Mouse (Mus musculus) hindbrain, postnatal 0 days (tissue): ENCODE results near the gene Sh3bgrl2. TPM values are rescaled to one million over a fixed set of nuclear protein-coding genes. Genes with fewer than 3 reads are reported as not detected.
A peak's percentile ranks its signal among the peaks of the same experiment; 100 is the strongest.

ENCODE experiments used
- ATAC-seq: fragments of 200-750 bp; cut with Nextera tagmentation; 2 replicates; pipeline ENCODE4 v1.8.0; 2017; ENCODE audit warnings: mild to moderate bottlenecking, moderate TSS enrichment, moderate library complexity
- DNase-seq: peaks from one replicate; pipeline ENCODE4 v3.0.0-alpha.2; 2015; ENCODE audit warnings: low spot score
- H3K27ac ChIP-seq: fragments of 300-500 bp; sonication (generic); 2 replicates; pipeline ENCODE4 v1.5.1; 2014; ENCODE audit warnings: mild to moderate bottlenecking
- H3K27me3 ChIP-seq: fragments of 300-500 bp; sonication (generic); 2 replicates; pipeline ENCODE4 v1.6.1; 2014; ENCODE audit warnings: low read length, mixed read lengths; ENCODE audit not compliant: insufficient read depth
- H3K36me3 ChIP-seq: fragments of 300-500 bp; sonication (generic); 2 replicates; pipeline ENCODE4 v1.6.1; 2014; ENCODE audit warnings: low read length, mixed read lengths; ENCODE audit not compliant: insufficient read depth
- H3K4me1 ChIP-seq: fragments of 300-500 bp; sonication (generic); 2 replicates; pipeline ENCODE4 v1.6.1; 2014; ENCODE audit warnings: antibody characterized with exemption, low read length, mixed read lengths; ENCODE audit not compliant: insufficient read depth
- H3K4me2 ChIP-seq: fragments of 300-500 bp; sonication (generic); 2 replicates; pipeline ENCODE4 v1.6.1; 2014; ENCODE audit warnings: low read depth, mild to moderate bottlenecking, low read length, moderate library complexity, mixed read lengths
- H3K4me3 ChIP-seq: fragments of 300-500 bp; sonication (generic); 2 replicates; pipeline ENCODE4 v1.5.1; 2014; ENCODE audit warnings: low read length
- H3K9ac ChIP-seq: fragments of 300-500 bp; sonication (generic); replicated peaks from 2 replicates; pipeline ENCODE4 v1.6.1; 2014; ENCODE audit warnings: mild to moderate bottlenecking, low read length, moderate library complexity, mixed read lengths
- H3K9me3 ChIP-seq: fragments of 300-500 bp; sonication (generic); 2 replicates; pipeline ENCODE4 v1.6.1; 2016; ENCODE audit warnings: low read length, mixed read lengths
- CTCF ChIP-seq: IDR thresholded peaks from 2 replicates; pipeline ENCODE4 v1.5.1; 2016; ENCODE audit warnings: antibody characterized with exemption, control low read depth, low read depth
- WGBS: fragments of 180-500 bp; shearing (Covaris S2); extraction: QIAGEN DNeasy Blood & Tissue Kit; methylation state at CpG from one replicate; pipeline ENCODE4 v1.1.7; 2014; 5-methylcytosine and 5-hydroxymethylcytosine counted together
- polyA plus RNA-seq: library from polyadenylated mRNA; unstranded; fragments of >200 nt; fragmentation: Nextera tagmentation; extraction: Ambion mirVana; gene quantifications from 2 replicates; pipeline ENCODE4 v1.2.1, GENCODE M21; 2015
- total RNA-seq: library from RNA; depleted of rRNA; stranded (reverse); fragments of >200 nt; gene quantifications from 2 replicates; pipeline ENCODE4 v1.2.3, GENCODE M21; 2014

Sh3bgrl2 gene
- total and polyA plus RNA-seq, 2 experiments from 2014 or later = 7.1 to 11.9 TPM

- no peak overlapping the region for H3K4me2 ChIP-seq
- no peak overlapping the region for H3K4me3 ChIP-seq
- TF ChIP-seq CTCF = no peak
- 0 out of 2 replicates have a peak, but pooled peaks cover 6% of the 10 kb centered on the region for H3K4me1 ChIP-seq
- H3K9me3 ChIP-seq = no peaks in the 10 kb centered on the region
- no peak overlapping the region for H3K27ac ChIP-seq
- no peak for DNase-seq
- H3K36me3 ChIP-seq = no peaks in the 10 kb centered on the region
- no peaks in the 10 kb centered on the region for H3K27me3 ChIP-seq
- ATAC-seq = no peak
- no peak overlapping the region for H3K9ac ChIP-seq
- 69% methylated on average over 7 of the region's 7 CpGs for WGBS
These were observed 898 bp upstream of the Sh3bgrl2 start for GRCm38 (mm10) chr9:83547229-83547628.

- no peak for ATAC-seq
- Histone ChIP-seq H3K27me3 (no peaks in the 10 kb centered on the region), H3K27ac (no peak overlapping the region), H3K4me3 (no peak overlapping the region), H3K9me3 (no peaks in the 10 kb centered on the region), H3K4me1 (0 out of 2 replicates have a peak, but pooled peaks cover 6% of the 10 kb centered on the region), H3K36me3 (no peaks in the 10 kb centered on the region), H3K4me2 (no peak overlapping the region), H3K9ac (no peak overlapping the region)
- DNase-seq = no peak
- WGBS = 90% methylated on average over 6 of the region's 6 CpGs
- no peak for TF ChIP-seq CTCF
These were observed 1.7 kb downstream of the Sh3bgrl2 start for GRCm38 (mm10) chr9:83549866-83550265.

DNA sequence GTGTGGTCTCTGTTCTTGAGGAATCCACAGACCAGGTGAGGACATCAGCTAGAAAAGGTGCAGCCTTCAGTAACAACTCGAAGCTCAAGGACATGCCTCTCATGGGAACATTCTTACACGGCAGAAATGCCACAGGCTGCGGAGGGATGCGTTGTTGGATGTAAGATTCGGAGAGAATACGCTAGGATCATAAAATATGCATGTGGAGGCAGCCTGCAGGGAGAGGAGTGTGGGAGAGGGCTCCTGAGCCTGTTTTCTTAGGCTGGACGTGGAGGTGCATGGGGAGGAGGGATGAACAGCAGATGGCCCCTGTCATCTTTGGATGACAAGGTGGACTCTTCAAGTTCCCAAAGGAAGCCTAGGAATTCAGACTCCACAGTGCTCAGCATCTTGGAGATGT lies 3.0 kb downstream of the Sh3bgrl2 start:
- Histone ChIP-seq H3K9ac (no peak overlapping the region), H3K4me3 (no peak overlapping the region), H3K4me2 (no peak overlapping the region), H3K27ac (no peak overlapping the region), H3K9me3 (no peaks in the 10 kb centered on the region), H3K4me1 (0 out of 2 replicates have a peak, but pooled peaks cover 6% of the 10 kb centered on the region), H3K36me3 (no peaks in the 10 kb centered on the region), H3K27me3 (no peaks in the 10 kb centered on the region)
- TF ChIP-seq CTCF = no peak
- WGBS = 56% methylated on average over 7 of the region's 7 CpGs
- ATAC-seq = no peak
- DNase-seq = no peak

- WGBS = 80% methylated on average over 6 of the region's 6 CpGs
- H3K27ac ChIP-seq = no peak overlapping the region
- no peak for DNase-seq
- TF ChIP-seq CTCF = no peak
- no peaks in the 10 kb centered on the region for H3K27me3 ChIP-seq
- no peaks in the 10 kb centered on the region for H3K36me3 ChIP-seq
- H3K4me3 ChIP-seq = no peak overlapping the region
- H3K4me2 ChIP-seq = no peak overlapping the region
- H3K9me3 ChIP-seq = no peaks in the 10 kb centered on the region
- no peak overlapping the region for H3K9ac ChIP-seq
- no peak for ATAC-seq
- H3K4me1 ChIP-seq = peaks cover 7% of the 10 kb centered on the region; the same call in 1 of the 2 replicates
These were observed 3.5 kb downstream of the Sh3bgrl2 start for GRCm38 (mm10) chr9:83551632-83552031.

- Histone ChIP-seq H3K4me3 (no peak overlapping the region), H3K4me1 (peaks cover 13% of the 10 kb centered on the region; the same call in 1 of the 2 replicates), H3K4me2 (no peak overlapping the region), H3K9me3 (no peaks in the 10 kb centered on the region), H3K27me3 (no peaks in the 10 kb centered on the region), H3K9ac (no peak overlapping the region), H3K36me3 (no peaks in the 10 kb centered on the region), H3K27ac (no peak overlapping the region)
- WGBS = 64% methylated on average over 2 of the region's 2 CpGs
- no peak for DNase-seq
- ATAC-seq = no peak
- no peak for TF ChIP-seq CTCF
These were observed 7.5 kb downstream of the Sh3bgrl2 start for GRCm38 (mm10) chr9:83555580-83555979.

GRCm38 (mm10) chr9:83556236-83556635 lies 8.1 kb downstream of the Sh3bgrl2 start:
- peak; percentile 32 for DNase-seq
- H3K27ac ChIP-seq = peak overlapping the region; percentile 60; the same call in 1 of the 2 replicates
- ATAC-seq = no peak

More at GRCm38 (mm10) chr9:83556236-83556635, 8.1 kb downstream of the Sh3bgrl2 start:
- Histone ChIP-seq H3K4me2 (no peak overlapping the region), H3K4me3 (no peak overlapping the region), H3K36me3 (no peaks in the 10 kb centered on the region), H3K4me1 (peaks cover 8% of the 10 kb centered on the region; the same call in 1 of the 2 replicates), H3K9ac (no peak overlapping the region), H3K9me3 (no peaks in the 10 kb centered on the region), H3K27me3 (no peaks in the 10 kb centered on the region)
- 32% methylated on average over 6 of the region's 6 CpGs for WGBS
- no peak for TF ChIP-seq CTCF
